Mouse (Mus musculus): ENCODE data around the gene Dmrt1.

DNA sequence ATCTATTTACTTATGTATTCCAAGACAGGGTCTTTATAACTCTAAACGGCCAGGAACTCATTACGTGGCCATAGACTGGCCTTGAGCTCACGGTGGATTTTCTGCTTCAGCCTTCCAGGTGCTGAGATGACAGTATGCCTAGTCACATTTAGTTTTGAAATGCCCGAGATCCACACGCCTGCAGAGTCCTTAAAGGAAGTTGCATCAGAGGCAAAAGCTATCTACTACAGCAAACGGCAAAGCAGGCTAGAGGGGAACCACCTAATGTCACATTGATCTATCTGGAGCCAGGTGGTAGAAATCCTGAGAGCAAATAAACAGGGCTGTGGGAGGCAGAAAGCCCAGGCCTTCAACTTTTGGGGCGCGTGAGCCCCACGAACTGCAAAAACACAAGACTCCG lies 540 bp upstream of the Dmrt1 start:
- no peak for TF ChIP-seq GATA1 (IDR thresholded peaks at IDR 0.05; ENCODE audit: borderline replicate concordance, low read length)
- TF ChIP-seq FLI1 (IDR thresholded peaks at IDR 0.05; ENCODE audit: low read length), result no peak
